Mouse (Mus musculus) embryonic fibroblast, embryonic 13.5 days (primary cell): ENCODE results near the gene Stxbp6. TPM values are rescaled to one million over a fixed set of nuclear protein-coding genes. Genes with fewer than 3 reads are reported as not detected.
A peak's percentile ranks its signal among the peaks of the same experiment; 100 is the strongest.

Experiments
- H3K27ac ChIP-seq: 2 replicates; pipeline ENCODE4 v1.5.1; 2012; ENCODE audit warnings: low read length, control low read depth, inconsistent platforms; ENCODE audit not compliant: insufficient read depth
- H3K4me1 ChIP-seq: 2 replicates; pipeline ENCODE4 v1.6.1; 2011; ENCODE audit warnings: low read length; ENCODE audit not compliant: control insufficient read depth, insufficient read depth
- H3K4me3 ChIP-seq: 2 replicates; pipeline ENCODE4 v1.5.1; 2011; ENCODE audit warnings: mild to moderate bottlenecking, control low read depth, low read length; ENCODE audit not compliant: insufficient read depth
- CTCF ChIP-seq: IDR thresholded peaks from 2 replicates; pipeline ENCODE4 v1.5.1; 2011; ENCODE audit warnings: mild to moderate bottlenecking, control low read depth, low read length, moderate library complexity, borderline replicate concordance; ENCODE audit not compliant: insufficient read depth
- POLR2A ChIP-seq: IDR thresholded peaks from 2 replicates; pipeline ENCODE4 v1.6.1; 2011; ENCODE audit warnings: low read depth, mild to moderate bottlenecking, control low read depth, low read length, moderate library complexity
- polyA plus RNA-seq: library from polyadenylated mRNA; stranded (reverse); fragments of >200 nt; gene quantifications from 2 replicates; pipeline ENCODE4 v1.2.4, GENCODE M21; 2011; ENCODE audit warnings: low read depth; ENCODE audit not compliant: missing spikeins, insufficient read length

The Stxbp6 gene
- polyA plus RNA-seq, 1 experiment, result 5.8 TPM

DNA sequence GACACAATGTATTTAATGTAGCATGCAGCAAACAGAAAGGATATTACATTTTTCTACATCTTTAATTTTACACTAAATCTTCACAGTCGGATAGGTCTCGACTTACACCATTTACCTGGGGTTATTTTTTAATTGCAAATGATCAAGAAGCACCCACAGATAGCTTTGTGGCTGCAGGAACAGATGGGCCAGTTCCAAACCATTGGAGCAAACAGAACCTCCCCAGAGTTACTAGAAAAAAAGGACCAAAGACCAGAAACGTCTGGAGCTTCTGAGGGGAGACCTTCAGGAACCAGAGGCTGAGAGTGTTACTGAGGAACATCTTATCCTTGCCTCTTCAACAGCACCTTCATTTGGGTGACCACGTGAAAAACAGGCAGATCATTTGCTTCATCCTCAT, 85.5 kb downstream of the Stxbp6 start:
- no peak overlapping the region for H3K27ac ChIP-seq
- TF ChIP-seq CTCF (no peak), POLR2A (no peak)
- peaks cover 3% of the 10 kb centered on the region; the same call in 1 of the 2 replicates for H3K4me1 ChIP-seq
- no peak overlapping the region for H3K4me3 ChIP-seq

DNA sequence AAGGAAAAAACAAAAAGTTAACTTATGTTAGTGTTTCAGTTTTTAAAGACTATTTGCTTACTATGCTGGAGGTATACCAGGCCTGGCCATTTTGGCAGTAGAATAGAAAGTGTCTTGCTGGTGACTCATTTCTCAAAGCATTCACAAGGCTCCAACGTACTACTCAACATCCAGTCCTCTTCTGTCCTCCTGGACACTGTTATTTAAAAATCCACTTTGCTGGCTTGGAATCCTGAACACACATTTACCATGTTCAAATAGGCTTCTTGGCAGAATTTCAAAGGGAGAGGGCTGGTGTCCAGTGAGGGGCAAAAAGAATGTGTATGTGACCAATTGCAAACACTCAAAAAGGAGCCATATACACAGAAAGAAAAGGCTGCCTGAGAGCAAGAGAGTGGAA, 86.7 kb downstream of the Stxbp6 start:
- Histone ChIP-seq H3K27ac (0 out of 2 replicates have a peak overlapping the region, but pooled peaks have one; percentile 17), H3K4me1 (peaks cover 3% of the 10 kb centered on the region; the same call in 1 of the 2 replicates), H3K4me3 (no peak overlapping the region)
- no peak for TF ChIP-seq POLR2A
- no peak for TF ChIP-seq CTCF

- H3K4me1 ChIP-seq, result no peaks in the 10 kb centered on the region
- H3K27ac ChIP-seq, result no peak overlapping the region
- no peak for TF ChIP-seq CTCF
- TF ChIP-seq POLR2A, result no peak
- no peak overlapping the region for H3K4me3 ChIP-seq
These were observed 95.1 kb downstream of the Stxbp6 start for GRCm38 (mm10) chr12:44979316-44979848.

DNA sequence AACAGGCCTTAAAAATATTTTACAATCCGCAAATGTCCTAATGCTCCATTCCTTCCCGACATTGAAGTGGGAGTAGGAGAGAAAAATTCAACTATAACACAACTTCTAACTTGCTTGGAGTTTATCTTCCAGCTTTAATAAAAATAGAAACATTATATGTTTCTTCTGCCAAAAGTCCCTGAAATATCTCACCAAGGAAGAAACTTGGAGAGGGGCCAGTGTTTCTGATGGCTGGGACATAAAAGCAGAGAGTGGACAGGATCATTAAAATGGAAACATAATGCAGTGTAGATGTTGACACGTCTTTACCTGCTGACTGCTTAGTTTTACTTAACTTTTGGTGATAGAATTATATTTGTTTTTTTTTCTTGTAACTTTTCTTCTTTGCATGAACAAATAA, 99.2 kb downstream of the Stxbp6 start:
- TF ChIP-seq CTCF (no peak), POLR2A (no peak)
- Histone ChIP-seq H3K4me1 (no peaks in the 10 kb centered on the region), H3K4me3 (no peak overlapping the region), H3K27ac (no peak overlapping the region)

DNA sequence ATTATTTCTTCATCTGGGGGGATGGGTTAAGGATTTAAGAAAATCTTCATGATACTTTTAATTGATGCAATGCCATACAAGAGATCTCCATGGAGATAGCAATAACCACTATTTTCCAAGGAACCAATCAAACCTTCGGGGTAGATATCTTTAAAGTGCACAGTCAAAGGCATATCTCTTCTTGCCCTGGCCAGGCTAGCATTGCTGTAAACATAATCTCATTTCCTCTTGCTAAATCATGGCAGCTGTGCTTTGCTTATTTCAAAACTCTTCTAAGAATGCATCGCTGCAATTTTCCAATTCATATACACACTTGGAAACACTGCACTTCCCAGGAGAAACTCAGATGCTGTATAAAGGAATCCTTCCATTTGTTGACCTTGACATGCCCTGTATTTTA, 103.0 kb downstream of the Stxbp6 start:
- Histone ChIP-seq H3K4me3 (no peak overlapping the region), H3K27ac (no peak overlapping the region), H3K4me1 (no peaks in the 10 kb centered on the region)
- TF ChIP-seq CTCF (no peak), POLR2A (no peak)

GRCm38 (mm10) chr12:44967448-44967847, 107.1 kb downstream of the Stxbp6 start:
- no peaks in the 10 kb centered on the region for H3K4me1 ChIP-seq
- TF ChIP-seq CTCF (no peak), POLR2A (no peak)
- H3K4me3 ChIP-seq, result no peak overlapping the region
- H3K27ac ChIP-seq, result no peak overlapping the region

DNA sequence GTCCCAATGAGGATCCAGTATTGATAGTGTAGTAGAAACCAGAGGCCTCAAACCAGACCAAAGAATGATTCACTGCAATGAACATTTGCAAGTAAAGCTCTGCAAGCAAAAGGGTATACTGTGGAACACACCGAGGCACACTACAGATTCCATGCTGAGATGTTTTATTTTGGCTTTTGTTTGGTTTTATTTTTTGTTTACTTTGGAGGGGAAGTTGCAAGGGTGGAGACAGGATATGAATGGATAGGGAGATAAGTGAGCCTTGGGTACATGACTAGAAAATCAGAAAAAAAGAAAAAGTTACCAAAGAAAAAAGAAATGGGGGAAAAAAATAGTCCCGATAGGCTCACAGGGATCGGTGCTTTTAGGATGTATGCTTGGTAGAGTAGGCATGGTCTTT, 117.0 kb downstream of the Stxbp6 start:
- H3K4me3 ChIP-seq, result no peak overlapping the region
- no peak overlapping the region for H3K27ac ChIP-seq
- no peak for TF ChIP-seq CTCF
- no peak for TF ChIP-seq POLR2A
- no peaks in the 10 kb centered on the region for H3K4me1 ChIP-seq

DNA sequence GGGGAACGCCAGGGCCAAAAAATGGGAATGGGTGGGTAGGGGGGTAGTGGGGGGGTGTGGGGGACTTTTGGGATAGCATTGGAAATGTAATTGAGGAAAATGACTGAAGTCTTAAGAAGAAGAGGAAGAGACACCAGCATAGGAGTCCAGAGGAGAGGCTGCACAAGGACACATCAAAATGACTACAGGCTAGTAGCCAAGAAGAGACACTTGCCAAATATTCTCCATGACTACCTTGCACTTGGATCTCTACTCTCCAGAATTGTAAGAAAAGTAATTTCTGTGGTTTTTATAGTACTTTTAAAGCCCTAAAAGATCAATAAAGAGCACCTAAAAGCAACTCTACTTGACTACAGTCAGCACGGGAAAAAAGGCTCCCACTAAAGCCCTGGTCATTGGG, 121.4 kb downstream of the Stxbp6 start:
- Histone ChIP-seq H3K4me1 (no peaks in the 10 kb centered on the region), H3K27ac (no peak overlapping the region), H3K4me3 (no peak overlapping the region)
- TF ChIP-seq CTCF, result no peak
- TF ChIP-seq POLR2A, result no peak

DNA sequence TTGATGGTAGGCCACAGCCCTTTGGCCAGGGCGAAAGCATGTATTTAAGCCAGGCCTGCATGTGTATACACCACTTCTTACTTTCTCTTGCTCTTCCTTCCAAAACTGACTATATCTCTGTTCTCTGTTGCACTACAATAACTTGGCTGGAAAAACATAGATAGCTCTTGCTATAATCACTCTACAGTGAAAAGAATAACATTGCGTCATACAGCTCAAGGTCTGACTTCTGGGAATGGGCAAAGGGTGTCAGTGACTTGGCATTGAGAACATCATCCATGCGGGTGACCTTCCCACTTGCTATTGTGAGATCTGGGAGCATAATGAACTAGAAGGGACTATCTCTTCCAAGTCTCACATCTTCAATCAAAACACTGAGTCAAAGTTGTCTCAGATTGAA, 122.4 kb downstream of the Stxbp6 start:
- no peak overlapping the region for H3K4me3 ChIP-seq
- no peak overlapping the region for H3K27ac ChIP-seq
- no peaks in the 10 kb centered on the region for H3K4me1 ChIP-seq
- TF ChIP-seq CTCF (no peak), POLR2A (no peak)

GRCm38 (mm10) chr12:44950559-44950958, 124.0 kb downstream of the Stxbp6 start:
- Histone ChIP-seq H3K4me1 (no peaks in the 10 kb centered on the region), H3K4me3 (no peak overlapping the region), H3K27ac (no peak overlapping the region)
- TF ChIP-seq POLR2A (no peak), CTCF (no peak)
